Mouse (Mus musculus) heart, postnatal 10 days (tissue): ENCODE measurements around the gene Syt1. TPM values are rescaled to one million over a fixed set of nuclear protein-coding genes. Genes with fewer than 3 reads are reported as not detected.

Experiments
- DNase-seq, 2 experiments: peaks; one replicate each; pipeline ENCODE4 v3.0.0; 2021
- intact Hi-C: fragments of 180-260 bp; cut with DNase I; formaldehyde crosslinking; loops from one replicate; pipeline ENCODE4 v1.15.1; 2025
- total RNA-seq, 2 experiments: library from RNA; stranded (reverse); gene quantifications; 2 replicates each; pipeline ENCODE4 v1.2.3; 2021

Gene Syt1
- total RNA-seq, 2 experiments from 2014 or later, result 0.07 TPM

- no peak for DNase-seq
- intact Hi-C loops, result no loop called here
These were observed 234.0 kb downstream of the Syt1 start for GRCm38 (mm10) chr10:108776735-108777134.

GRCm38 (mm10) chr10:108771081-108771480, 239.7 kb downstream of the Syt1 start:
- intact Hi-C loops, result no loop called here
- DNase-seq, result no peak

GRCm38 (mm10) chr10:108765564-108765963, 245.2 kb downstream of the Syt1 start:
- no peak for DNase-seq
- intact Hi-C loops, result no loop called here

- DNase-seq, result no peak
- intact Hi-C loops, result no loop called here
These were observed 247.1 kb downstream of the Syt1 start for GRCm38 (mm10) chr10:108763722-108764121.

- no peak for DNase-seq
- intact Hi-C loops, result no loop called here
These were observed 257.5 kb downstream of the Syt1 start for GRCm38 (mm10) chr10:108753304-108753703.

GRCm38 (mm10) chr10:108743759-108744158, 267.0 kb downstream of the Syt1 start:
- DNase-seq, result no peak
- intact Hi-C loops, result no loop called here

GRCm38 (mm10) chr10:108733982-108734381, 276.8 kb downstream of the Syt1 start:
- intact Hi-C loops, result loop anchor here (1.0 to 10.0 kb wide), 3 partner anchors 762 to 981 kb away; no protein-coding TSS in a partner anchor
- peak; percentile 22 to 48 for DNase-seq

- intact Hi-C loops, result no loop called here
- DNase-seq, result no peak
These were observed 281.8 kb downstream of the Syt1 start for GRCm38 (mm10) chr10:108728961-108729360.

- intact Hi-C loops, result no loop called here
- no peak for DNase-seq
These were observed 284.4 kb downstream of the Syt1 start for GRCm38 (mm10) chr10:108726391-108726790.

- no peak for DNase-seq
- intact Hi-C loops, result no loop called here
These were observed 285.9 kb downstream of the Syt1 start for GRCm38 (mm10) chr10:108724878-108725277.

- intact Hi-C loops, result no loop called here
These were observed 300.3 kb downstream of the Syt1 start for GRCm38 (mm10) chr10:108710514-108710913.

GRCm38 (mm10) chr10:108705658-108706057, 305.1 kb downstream of the Syt1 start:
- intact Hi-C loops, result no loop called here
- no peak for DNase-seq

More at GRCm38 (mm10) chr10:108710514-108710913, 300.3 kb downstream of the Syt1 start:
- DNase-seq, result no peak

GRCm38 (mm10) chr10:108701361-108702128, 309.2 kb downstream of the Syt1 start:
- intact Hi-C loops, result no loop called here
- DNase-seq, result no peak

GRCm38 (mm10) chr10:108699946-108700345, 310.8 kb downstream of the Syt1 start, which contains the start of gene Gm5136:
Gene Gm5136 (minus strand): TSS chr10:108700160.
- intact Hi-C loops, result no loop called here
- no peak for DNase-seq

GRCm38 (mm10) chr10:108697062-108697461, 313.7 kb downstream of the Syt1 start:
- intact Hi-C loops, result no loop called here
- no peak for DNase-seq

GRCm38 (mm10) chr10:108690954-108691353, 319.8 kb downstream of the Syt1 start:
- intact Hi-C loops, result no loop called here
- DNase-seq, result no peak

GRCm38 (mm10) chr10:108686696-108687095, 324.1 kb downstream of the Syt1 start:
- intact Hi-C loops, result no loop called here
- no peak for DNase-seq

GRCm38 (mm10) chr10:108679675-108680390, 330.9 kb downstream of the Syt1 start:
- intact Hi-C loops, result no loop called here
- DNase-seq, result no peak

GRCm38 (mm10) chr10:108677053-108677452, 333.7 kb downstream of the Syt1 start:
- intact Hi-C loops, result no loop called here
- DNase-seq, result no peak

GRCm38 (mm10) chr10:108668944-108669343, 341.8 kb downstream of the Syt1 start:
- intact Hi-C loops, result no loop called here
- no peak for DNase-seq

- intact Hi-C loops, result no loop called here
- no peak for DNase-seq
These were observed 350.5 kb downstream of the Syt1 start for GRCm38 (mm10) chr10:108660295-108660694.

GRCm38 (mm10) chr10:108658300-108658699, 352.5 kb downstream of the Syt1 start:
- DNase-seq, result no peak
- intact Hi-C loops, result no loop called here
